Mouse (Mus musculus) cortical plate, adult 2 months (tissue): ENCODE data around the gene Clcf1. TPM values are rescaled to one million over a fixed set of nuclear protein-coding genes. Genes with fewer than 3 reads are reported as not detected.

Experiments used
- H3K27ac ChIP-seq: fragments of 200-500 bp; 2 replicates; pipeline ENCODE4 v1.5.1; 2012; ENCODE audit warnings: low read length, control low read depth, inconsistent platforms; ENCODE audit not compliant: insufficient read depth
- H3K4me1 ChIP-seq: fragments of 200-500 bp; 2 replicates; pipeline ENCODE4 v1.6.1; 2011; ENCODE audit warnings: low read length; ENCODE audit not compliant: control insufficient read depth, insufficient read depth
- H3K4me3 ChIP-seq: fragments of 200-500 bp; 2 replicates; pipeline ENCODE4 v1.5.1; 2011; ENCODE audit warnings: mild to moderate bottlenecking, low read length, control low read depth; ENCODE audit not compliant: insufficient read depth
- CTCF ChIP-seq: fragments of 200-500 bp; IDR thresholded peaks from 2 replicates; pipeline ENCODE4 v1.5.1; 2011; ENCODE audit warnings: mild to moderate bottlenecking, control low read depth, low read length; ENCODE audit not compliant: insufficient read depth; ENCODE audit errors: extremely low read depth
- POLR2A ChIP-seq: fragments of 200-500 bp; IDR thresholded peaks from 2 replicates; pipeline ENCODE4 v1.6.1; 2011; ENCODE audit warnings: mild to moderate bottlenecking, low read length, control low read depth; ENCODE audit not compliant: insufficient read depth; ENCODE audit errors: extremely low read depth
- polyA plus RNA-seq: library from polyadenylated mRNA; depleted of rRNA; stranded (reverse); fragments of >200 nt; gene quantifications from 2 replicates; pipeline ENCODE4 v1.2.3, GENCODE M21; 2012; rRNA removed

Clcf1 gene
- polyA plus RNA-seq: 2.4 and 2.8 TPM in 2 replicates

DNA sequence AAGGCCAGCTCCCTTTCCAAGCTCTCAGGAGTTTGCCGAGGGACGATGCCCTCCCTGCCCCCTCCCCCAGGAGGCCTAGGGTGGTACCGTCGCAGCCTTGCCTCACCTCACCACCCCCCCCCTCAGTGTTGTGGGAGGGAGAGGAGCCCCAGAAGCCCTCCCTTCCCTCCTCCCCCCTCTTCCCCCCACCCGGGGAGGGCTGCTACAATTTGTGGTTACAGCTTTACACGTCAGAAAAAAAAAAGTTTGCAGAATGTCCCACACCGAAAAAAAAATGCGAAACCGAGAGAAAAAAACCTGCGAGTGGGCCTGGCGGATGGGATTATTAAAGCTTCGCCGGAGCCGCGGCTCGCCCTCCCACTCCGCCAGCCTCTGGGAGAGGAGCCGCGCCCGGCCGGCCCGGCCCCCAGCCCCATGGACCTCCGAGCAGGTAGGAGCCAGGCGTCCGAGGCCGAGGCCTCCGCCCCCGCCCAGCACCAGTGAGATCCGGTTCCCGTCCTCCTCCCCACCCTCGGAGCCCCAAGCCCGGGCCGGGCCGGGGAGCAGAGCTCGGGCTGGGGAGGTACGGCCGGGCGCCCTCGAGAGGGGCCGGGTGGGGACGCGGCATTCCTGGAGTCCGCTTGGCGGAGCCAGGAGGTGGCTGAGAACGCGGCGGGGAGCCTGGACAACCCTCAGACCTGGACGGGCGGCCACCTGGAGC lies at the start of gene Clcf1, which contains the start of gene AC109138.7:
Clcf1 (plus strand) TSS at position 168 of the 700 bp plus-strand sequence.
AC109138.7 (plus strand) TSS at position 287 of the 700 bp plus-strand sequence.
- TF ChIP-seq POLR2A (no peak), CTCF (no peak)
- no peaks in the 10 kb centered on the region for H3K4me1 ChIP-seq
- H3K27ac ChIP-seq: no peak within 1 kb of the TSS
- H3K4me3 ChIP-seq: peak within 1 kb of the TSS; percentile 16; the same call in 1 of the 2 replicates

DNA sequence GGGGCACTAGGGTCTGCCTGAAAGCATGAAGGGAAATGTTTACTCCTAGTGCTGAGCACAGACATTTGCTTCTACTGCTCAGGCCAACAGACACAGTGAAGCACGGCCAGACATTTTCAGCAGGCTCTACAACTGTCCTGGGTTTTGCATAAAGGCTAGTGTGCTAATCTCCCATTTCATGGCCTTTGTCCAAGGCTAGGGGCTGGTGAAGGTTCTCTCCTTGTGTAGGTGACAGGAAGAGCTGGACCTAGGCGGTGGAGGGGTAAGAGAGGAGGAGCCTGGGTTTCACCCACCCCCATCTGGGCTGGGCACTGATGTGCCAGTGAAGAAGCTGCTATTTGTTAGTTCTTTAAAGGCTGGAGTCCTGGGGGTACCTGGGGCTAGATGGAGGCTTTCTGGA lies 49.3 kb upstream of the Clcf1 start:
- Histone ChIP-seq H3K4me1 (peaks cover 4% of the 10 kb centered on the region), H3K27ac (no peak overlapping the region), H3K4me3 (no peak overlapping the region)
- TF ChIP-seq POLR2A: no peak
- no peak for TF ChIP-seq CTCF

- Histone ChIP-seq H3K27ac (no peak overlapping the region), H3K4me1 (peaks cover 4% of the 10 kb centered on the region), H3K4me3 (no peak overlapping the region)
- TF ChIP-seq POLR2A (no peak), CTCF (no peak)
These were observed 47.2 kb upstream of the Clcf1 start for GRCm38 (mm10) chr19:4166678-4167476.

DNA sequence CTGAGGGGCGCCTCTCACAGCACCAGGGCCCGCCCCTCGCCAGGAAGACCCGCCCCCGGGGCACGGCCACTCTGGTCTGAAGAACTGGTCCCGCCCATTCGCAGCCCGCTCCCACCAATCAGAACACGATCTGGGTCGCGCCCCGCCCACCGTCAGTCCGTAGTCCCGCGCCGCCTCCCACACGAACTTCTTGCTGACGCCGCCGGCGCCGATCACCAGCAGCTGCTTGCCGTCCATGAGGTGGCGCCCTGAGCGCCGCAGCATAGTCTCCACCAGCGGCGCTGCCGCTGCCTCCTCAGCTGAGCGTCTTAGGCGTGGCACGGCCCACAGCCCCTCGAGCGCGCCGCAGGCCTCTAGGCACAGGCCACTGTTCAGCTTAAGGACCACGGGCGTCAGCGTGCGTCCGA lies 44.7 kb upstream of the Clcf1 start:
- TF ChIP-seq CTCF (peak; percentile 60), POLR2A (peak; percentile 89)
- H3K4me3 ChIP-seq: peak overlapping the region; percentile 39
- H3K27ac ChIP-seq: peak overlapping the region; percentile 76
- H3K4me1 ChIP-seq: no peaks in the 10 kb centered on the region

DNA sequence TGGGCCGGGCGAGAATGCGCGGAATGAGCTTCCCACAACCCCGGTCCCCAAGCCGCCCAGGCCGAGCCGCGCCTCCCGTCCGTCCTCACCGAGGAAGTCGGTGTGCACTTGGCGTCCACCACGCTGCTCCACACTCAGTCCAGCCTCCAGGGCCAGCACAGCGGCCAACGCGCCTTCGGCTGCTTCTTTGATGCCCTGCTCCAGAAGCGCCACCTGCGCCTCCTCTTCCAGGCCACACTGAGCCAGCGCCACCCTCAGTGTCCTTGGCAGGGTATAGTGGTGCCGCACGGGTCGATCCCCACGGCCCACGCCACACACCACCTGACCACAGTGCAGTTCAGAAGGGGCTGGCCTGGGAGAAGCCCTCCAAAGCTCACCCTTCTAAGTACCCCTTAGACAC lies 44.2 kb upstream of the Clcf1 start:
- Histone ChIP-seq H3K4me3 (peak overlapping the region; percentile 39), H3K4me1 (no peaks in the 10 kb centered on the region), H3K27ac (peak overlapping the region; percentile 76)
- TF ChIP-seq CTCF: no peak
- no peak for TF ChIP-seq POLR2A

DNA sequence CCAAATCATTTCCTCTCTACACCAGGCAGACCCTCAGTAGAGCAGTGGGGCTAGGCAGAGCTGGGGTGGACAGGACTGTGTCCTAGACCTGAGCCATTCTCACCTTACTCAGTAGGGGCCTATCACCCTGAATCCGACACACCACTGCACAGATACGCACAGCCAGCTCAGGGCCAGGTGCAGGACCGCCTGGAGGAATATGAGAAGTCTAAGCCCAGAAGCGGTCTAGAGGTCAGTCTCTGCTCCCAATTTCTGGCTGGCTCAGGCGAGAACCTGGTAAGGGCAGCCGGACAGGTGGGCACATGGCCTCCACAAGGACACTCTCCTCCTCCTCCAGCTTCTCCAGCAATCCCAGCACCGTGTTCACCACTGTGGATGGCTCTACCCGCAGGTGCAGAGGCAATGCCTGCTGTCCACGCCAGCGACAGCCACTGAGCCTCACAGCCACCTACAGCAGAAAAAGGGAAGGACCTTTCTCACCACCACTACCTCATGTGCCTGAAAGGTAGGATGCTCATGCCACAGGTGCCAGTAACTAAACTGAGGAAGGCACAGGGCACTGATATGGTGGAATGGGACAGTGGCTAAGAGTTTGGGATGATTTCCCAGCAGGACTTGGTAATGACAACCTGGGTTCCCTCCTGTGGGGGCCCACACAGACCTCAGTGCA lies 43.2 kb upstream of the Clcf1 start:
- TF ChIP-seq POLR2A (no peak), CTCF (no peak)
- Histone ChIP-seq H3K4me1 (no peaks in the 10 kb centered on the region), H3K27ac (no peak overlapping the region), H3K4me3 (no peak overlapping the region)

DNA sequence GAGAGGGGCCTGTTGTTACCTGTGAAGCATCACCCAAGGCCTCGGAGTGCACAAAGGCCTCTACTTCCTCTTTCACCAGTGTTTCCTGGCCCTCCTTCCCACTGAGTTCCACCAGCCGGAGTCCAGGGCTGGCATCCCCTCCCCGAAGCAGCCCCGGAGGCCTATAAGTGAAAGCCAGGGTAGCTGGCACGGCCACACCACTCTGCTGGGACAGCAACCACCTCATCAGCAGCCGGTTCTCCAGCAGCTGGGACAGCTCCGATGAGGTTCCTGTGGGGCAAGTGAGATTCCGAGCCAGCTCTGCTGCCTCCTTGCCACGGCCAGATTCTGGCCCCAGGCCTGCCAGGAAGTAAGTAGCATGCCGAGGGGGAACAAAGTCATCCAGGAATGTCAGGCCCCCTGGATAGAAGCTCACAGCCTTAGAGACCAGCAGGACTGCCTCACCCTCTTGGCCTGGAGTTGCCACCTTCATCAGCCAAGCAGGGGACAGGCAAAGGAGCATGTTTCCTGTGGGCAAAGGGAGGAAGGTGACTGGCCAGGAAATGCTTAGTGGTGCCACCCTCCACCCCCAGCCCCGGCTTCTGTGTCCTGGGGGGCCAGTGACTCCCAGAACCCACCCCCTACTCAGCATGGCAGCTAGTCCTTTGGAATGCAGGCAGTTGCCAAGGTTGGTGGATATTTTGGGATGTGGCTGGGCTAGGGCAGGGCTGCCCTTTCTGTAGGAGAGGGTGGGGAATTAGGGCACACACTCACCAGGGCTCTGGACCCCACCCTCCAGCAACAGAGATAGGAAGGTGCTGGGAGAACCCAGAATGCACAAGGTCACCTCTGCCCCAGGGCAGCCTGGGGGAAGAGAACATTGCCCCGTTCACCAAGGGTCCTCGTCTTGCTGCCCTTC lies 42.4 kb upstream of the Clcf1 start:
- Histone ChIP-seq H3K4me3 (no peak overlapping the region), H3K4me1 (no peaks in the 10 kb centered on the region), H3K27ac (no peak overlapping the region)
- no peak for TF ChIP-seq CTCF
- no peak for TF ChIP-seq POLR2A

- TF ChIP-seq CTCF (0 out of 2 replicates have a peak, but pooled peaks have one; percentile 9), POLR2A (no peak)
- H3K4me1 ChIP-seq: no peaks in the 10 kb centered on the region
- H3K4me3 ChIP-seq: no peak overlapping the region
- H3K27ac ChIP-seq: no peak overlapping the region
These were observed 41.1 kb upstream of the Clcf1 start for GRCm38 (mm10) chr19:4172925-4173324.
